Mouse (Mus musculus): ENCODE measurements around the gene Olfr1020.

Olfr1020 gene

GRCm38 (mm10) chr2:85846730-85847129, at the start of gene Olfr1020:
TSS of gene Olfr1020 (plus strand) at chr2:85847030.
- DNase-seq (ENCODE audit: low spot score in 2 of 2) = no peak

DNA sequence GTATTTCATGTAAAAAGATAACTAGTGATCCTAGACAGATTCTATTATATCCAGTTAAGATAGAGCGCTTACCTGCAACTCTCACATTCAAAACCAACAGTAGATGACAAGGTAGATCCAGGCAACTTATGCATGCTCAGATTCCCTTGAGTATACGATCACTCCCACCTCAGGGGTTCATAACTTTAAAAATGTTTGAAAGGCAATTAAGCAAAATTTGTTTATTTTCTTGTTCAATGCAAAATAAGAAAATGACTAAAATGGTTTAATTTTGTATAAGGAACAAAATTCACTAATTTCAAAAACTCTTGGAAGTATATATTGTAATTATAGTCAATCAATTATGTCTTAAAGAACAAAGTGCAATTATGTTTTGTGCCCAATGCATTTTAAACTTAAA, 44.4 kb upstream of the Olfr1020 start, which contains the start of gene Olfr1016:
Olfr1016 (minus strand) TSS at position 101 of the 400 bp plus-strand sequence.
- no peak for DNase-seq (ENCODE audit: low spot score in 2 of 2)

GRCm38 (mm10) chr2:85804501-85804900, 42.3 kb upstream of the Olfr1020 start:
- DNase-seq (ENCODE audit: low spot score in 2 of 2) = no peak

DNA sequence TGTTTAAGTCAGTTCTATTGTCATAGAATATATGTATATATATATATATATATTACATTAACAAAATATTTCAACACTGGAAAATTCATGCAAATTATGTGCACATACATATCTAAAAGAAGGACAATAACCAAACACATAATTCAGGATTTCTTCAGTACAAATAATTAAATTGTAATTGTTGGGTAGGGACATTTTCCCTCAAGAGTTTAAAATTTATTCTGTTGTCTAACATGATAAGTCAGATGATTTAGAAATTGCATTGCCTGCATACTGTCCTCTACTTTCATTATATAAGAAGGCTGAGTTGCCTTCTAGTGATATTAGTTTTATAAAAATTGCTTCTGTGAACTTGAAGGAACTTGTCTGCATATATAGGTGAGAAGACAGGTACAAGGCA, 28.7 kb upstream of the Olfr1020 start, which contains the start of gene Olfr1018:
Olfr1018 (plus strand) TSS at position 301 of the 400 bp plus-strand sequence.
- DNase-seq (ENCODE audit: low spot score in 2 of 2) = no peak

GRCm38 (mm10) chr2:85845383-85845782, 1.4 kb upstream of the Olfr1020 start, which contains the start of gene Olfr1019:
TSS of gene Olfr1019 (minus strand) at chr2:85845483.
- no peak for DNase-seq (ENCODE audit: low spot score in 2 of 2)

GRCm38 (mm10) chr2:85868294-85868693, 21.5 kb downstream of the Olfr1020 start, which contains the start of gene Olfr1022:
TSS of gene Olfr1022 (plus strand) at chr2:85868594.
- DNase-seq (ENCODE audit: low spot score in 2 of 2) = no peak

- DNase-seq (ENCODE audit: low spot score in 2 of 2) = no peak
These were observed 38.5 kb downstream of the Olfr1020 start, which contains the start of gene Olfr1023 for GRCm38 (mm10) chr2:85885340-85885739. TSS of gene Olfr1023 (plus strand) at chr2:85885640.
